Mouse (Mus musculus): ENCODE measurements at regions not wholly inside any gene's neighbourhood (a gene's known extent, or its start where the extent isn't known, plus 50 kb on each side); places are given as distances from the start of the nearest gene placed in this dataset.

DNA sequence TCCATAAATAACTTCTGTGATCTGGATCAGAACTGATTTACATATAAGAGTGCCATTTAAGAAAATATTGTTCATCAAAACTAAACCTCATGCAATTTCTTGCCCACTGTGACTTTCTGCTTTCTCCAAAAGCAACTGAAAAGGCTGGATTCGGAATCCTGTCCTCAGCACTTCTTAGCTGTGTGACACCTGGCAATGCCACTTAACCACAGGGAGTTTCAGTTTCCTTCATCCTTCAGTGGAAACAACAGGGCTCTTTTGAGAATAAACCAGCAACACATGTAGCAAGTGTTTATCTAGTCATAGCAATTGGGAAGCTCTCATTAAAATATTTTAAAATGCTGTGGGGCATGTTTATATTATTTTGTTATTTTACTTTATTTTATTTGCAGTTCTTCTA lies 75.1 kb upstream of the Stard3nl start:
- H3K27ac ChIP-seq (ENCODE audit: control insufficient read depth, low read depth, low read length) = no peak overlapping the region
- H3K27me3 ChIP-seq (ENCODE audit: control insufficient read depth in 1 of 2, insufficient read depth in 2 of 2, low read length in 2 of 2) = peaks cover 5 to 7% of the 10 kb centered on the region in 2 experiments; a peak in 3 of 4 replicates
- no peaks in the 10 kb centered on the region for H3K4me1 ChIP-seq (ENCODE audit: control insufficient read depth in 1 of 2, insufficient read depth in 2 of 2, low read length in 2 of 2)
- no peak for TF ChIP-seq POLR2AphosphoS5 (IDR thresholded peaks at IDR 0.05; ENCODE audit: borderline replicate concordance, low read depth, low read length)
- H3K36me3 ChIP-seq (ENCODE audit: control insufficient read depth in 1 of 2, insufficient read depth in 2 of 2, low read length in 2 of 2) = no peaks in the 10 kb centered on the region
- H3K9ac ChIP-seq (ENCODE audit: control insufficient read depth, low read depth, low read length, poor library complexity, severe bottlenecking) = no peak overlapping the region
- DNase-seq (ENCODE audit: low read depth, low spot score) = no peak
- H3K9me3 ChIP-seq (replicated peaks; ENCODE audit: insufficient read depth, low read length) = no peaks in the 10 kb centered on the region
- H3K4me3 ChIP-seq (ENCODE audit: control insufficient read depth in 1 of 2, insufficient read depth in 1 of 2, low read depth in 2 of 2, low read length in 2 of 2) = no peak overlapping the region
- H3K79me2 ChIP-seq (ENCODE audit: control insufficient read depth, insufficient read depth, low read length, poor library complexity) = no peaks in the 10 kb centered on the region

DNA sequence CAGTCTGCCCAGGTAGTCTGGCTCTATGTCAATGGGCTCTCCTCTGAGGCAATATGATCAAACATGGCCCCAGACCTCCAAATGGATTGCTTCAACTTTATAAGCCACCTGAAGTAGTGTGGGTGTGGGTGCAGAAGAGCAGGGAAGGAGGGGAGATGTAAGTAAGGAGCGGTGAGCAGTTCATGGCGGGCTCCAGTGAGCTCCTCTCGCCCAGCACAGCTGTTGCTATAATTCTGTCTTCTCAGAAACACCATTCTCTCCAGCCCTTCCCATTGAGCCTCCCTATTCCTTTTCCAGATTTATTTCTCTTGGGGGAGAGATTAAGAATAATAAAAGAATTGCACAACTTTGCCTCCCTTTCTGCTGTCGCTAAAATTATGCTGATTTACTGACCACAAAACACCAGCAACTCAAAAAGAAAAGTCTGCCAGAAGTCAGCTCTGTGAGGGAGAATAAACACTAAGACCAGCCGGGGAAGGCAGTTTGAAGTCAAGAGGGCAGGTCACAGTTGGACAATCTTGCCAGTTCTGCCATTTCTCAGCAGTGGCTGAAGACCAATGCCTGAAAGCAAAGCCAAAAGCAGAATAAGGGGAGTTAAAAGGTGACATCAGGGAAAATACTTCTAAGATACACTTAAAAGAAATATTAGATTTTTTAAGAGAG lies 71.3 kb upstream of the Stard3nl start:
- H3K9me3 ChIP-seq (replicated peaks; ENCODE audit: insufficient read depth, low read length) = no peaks in the 10 kb centered on the region
- DNase-seq (ENCODE audit: low read depth, low spot score) = no peak
- TF ChIP-seq E2F4 (IDR thresholded peaks at IDR 0.05; ENCODE audit: borderline replicate concordance, low read depth, low read length) (no peak), CTCF (IDR thresholded peaks at IDR 0.05 in 2 of 3, conservative IDR thresholded peaks at IDR 0.05 in 1 of 3; ENCODE audit: control insufficient read depth in 1 of 3, insufficient read depth in 1 of 3, low read depth in 2 of 3, low read length in 3 of 3, poor library complexity in 1 of 3, severe bottlenecking in 1 of 3) (no peak), MAX (IDR thresholded peaks at IDR 0.05; ENCODE audit: low read length) (no peak), ZKSCAN1 (IDR thresholded peaks at IDR 0.05; ENCODE audit: low read depth, low read length) (no peak), POLR2AphosphoS2 (IDR thresholded peaks at IDR 0.05; ENCODE audit: low read length) (no peak), POLR2AphosphoS5 (IDR thresholded peaks at IDR 0.05; ENCODE audit: borderline replicate concordance, low read depth, low read length) (no peak), MAFK (IDR thresholded peaks at IDR 0.05; ENCODE audit: borderline replicate concordance, low read depth, low read length) (no peak), UBTF (IDR thresholded peaks at IDR 0.05; ENCODE audit: borderline replicate concordance, insufficient read depth, low read depth, low read length) (no peak)

GRCm38 (mm10) chr13:19462966-19463365 lies 67.4 kb upstream of the Stard3nl start:
- no peak overlapping the region for H3K9ac ChIP-seq (ENCODE audit: control insufficient read depth, low read depth, low read length, poor library complexity, severe bottlenecking)

More for the DNA sequence above, 71.3 kb upstream of the Stard3nl start:
- Histone ChIP-seq H3K36me3 (ENCODE audit: control insufficient read depth in 1 of 2, insufficient read depth in 2 of 2, low read length in 2 of 2) (no peaks in the 10 kb centered on the region), H3K79me2 (ENCODE audit: control insufficient read depth, insufficient read depth, low read length, poor library complexity) (no peaks in the 10 kb centered on the region), H3K27ac (ENCODE audit: control insufficient read depth, low read depth, low read length) (no peak overlapping the region), H3K9ac (ENCODE audit: control insufficient read depth, low read depth, low read length, poor library complexity, severe bottlenecking) (no peak overlapping the region), H3K27me3 (ENCODE audit: control insufficient read depth in 1 of 2, insufficient read depth in 2 of 2, low read length in 2 of 2) (peaks cover 2 to 4% of the 10 kb centered on the region in 2 experiments), H3K4me3 (ENCODE audit: control insufficient read depth in 1 of 2, insufficient read depth in 1 of 2, low read depth in 2 of 2, low read length in 2 of 2) (no peak overlapping the region), H3K4me1 (ENCODE audit: control insufficient read depth in 1 of 2, insufficient read depth in 2 of 2, low read length in 2 of 2) (no peaks in the 10 kb centered on the region)

More at GRCm38 (mm10) chr13:19462966-19463365, 67.4 kb upstream of the Stard3nl start:
- H3K4me3 ChIP-seq (ENCODE audit: control insufficient read depth in 1 of 2, insufficient read depth in 1 of 2, low read depth in 2 of 2, low read length in 2 of 2) = no peak overlapping the region
- no peaks in the 10 kb centered on the region for H3K4me1 ChIP-seq (ENCODE audit: control insufficient read depth in 1 of 2, insufficient read depth in 2 of 2, low read length in 2 of 2)
- H3K27ac ChIP-seq (ENCODE audit: control insufficient read depth, low read depth, low read length) = no peak overlapping the region
- H3K79me2 ChIP-seq (ENCODE audit: control insufficient read depth, insufficient read depth, low read length, poor library complexity) = no peaks in the 10 kb centered on the region
- TF ChIP-seq SMC3 (IDR thresholded peaks at IDR 0.05; ENCODE audit: low read depth, low read length) (peak; percentile 68), CTCF (IDR thresholded peaks at IDR 0.05 in 2 of 3, conservative IDR thresholded peaks at IDR 0.05 in 1 of 3; ENCODE audit: control insufficient read depth in 1 of 3, insufficient read depth in 1 of 3, low read depth in 2 of 3, low read length in 3 of 3, poor library complexity in 1 of 3, severe bottlenecking in 1 of 3) (peak; percentile 37 to 60 (median 54)), POLR2AphosphoS5 (IDR thresholded peaks at IDR 0.05; ENCODE audit: borderline replicate concordance, low read depth, low read length) (no peak), MAX (IDR thresholded peaks at IDR 0.05; ENCODE audit: low read length) (no peak), MXI1 (IDR thresholded peaks at IDR 0.05; ENCODE audit: low read depth, low read length) (no peak), SIN3A (IDR thresholded peaks at IDR 0.05; ENCODE audit: low read length) (no peak), POLR2AphosphoS2 (IDR thresholded peaks at IDR 0.05; ENCODE audit: low read length) (no peak), NELFE (IDR thresholded peaks at IDR 0.05; ENCODE audit: low read depth, low read length) (no peak), POLR2A (IDR thresholded peaks at IDR 0.05; ENCODE audit: control insufficient read depth in 1 of 2, insufficient read depth in 1 of 2, low read depth in 1 of 2, low read length in 2 of 2, poor library complexity in 1 of 2) (no peak), BHLHE40 (IDR thresholded peaks at IDR 0.05; ENCODE audit: borderline replicate concordance, low read depth, low read length) (no peak), MYB (IDR thresholded peaks at IDR 0.05; ENCODE audit: low read depth, low read length) (no peak), ZMIZ1 (IDR thresholded peaks at IDR 0.05; ENCODE audit: low read depth, low read length) (no peak), ZC3H11A (IDR thresholded peaks at IDR 0.05; ENCODE audit: low read depth, low read length) (peak; percentile 42), HCFC1 (IDR thresholded peaks at IDR 0.05; ENCODE audit: low read depth, low read length) (no peak), CHD2 (IDR thresholded peaks at IDR 0.05; ENCODE audit: low read length) (no peak), ZNF384 (IDR thresholded peaks at IDR 0.05; ENCODE audit: low read depth, low read length) (no peak), E2F4 (IDR thresholded peaks at IDR 0.05; ENCODE audit: borderline replicate concordance, low read depth, low read length) (no peak), RCOR1 (IDR thresholded peaks at IDR 0.05; ENCODE audit: low read depth, low read length) (no peak), ZKSCAN1 (IDR thresholded peaks at IDR 0.05; ENCODE audit: low read depth, low read length) (no peak), RAD21 (IDR thresholded peaks at IDR 0.05; ENCODE audit: low read depth, low read length) (peak; percentile 60)
- DNase-seq (ENCODE audit: low read depth, low spot score) = peak; percentile 40
- H3K9me3 ChIP-seq (replicated peaks; ENCODE audit: insufficient read depth, low read length) = no peaks in the 10 kb centered on the region
- peaks cover 2 to 4% of the 10 kb centered on the region in 2 experiments for H3K27me3 ChIP-seq (ENCODE audit: control insufficient read depth in 1 of 2, insufficient read depth in 2 of 2, low read length in 2 of 2)
- no peaks in the 10 kb centered on the region for H3K36me3 ChIP-seq (ENCODE audit: control insufficient read depth in 1 of 2, insufficient read depth in 2 of 2, low read length in 2 of 2)
